Mouse (Mus musculus): ENCODE results near the gene Cplx2. TPM values are rescaled to one million over a fixed set of nuclear protein-coding genes. Genes with fewer than 3 reads are reported as not detected.
A peak's percentile ranks its signal among the peaks of the same experiment; 100 is the strongest.

Cplx2 gene
- polyA plus RNA-seq (2012; rRNA removed): 10.8 and 10.9 TPM in 2 replicates
- 5.5 and 7.1 TPM in 2 replicates for polyA plus RNA-seq (2014; fragmentation: Nextera tagmentation; extraction: Ambion mirVana)

DNA sequence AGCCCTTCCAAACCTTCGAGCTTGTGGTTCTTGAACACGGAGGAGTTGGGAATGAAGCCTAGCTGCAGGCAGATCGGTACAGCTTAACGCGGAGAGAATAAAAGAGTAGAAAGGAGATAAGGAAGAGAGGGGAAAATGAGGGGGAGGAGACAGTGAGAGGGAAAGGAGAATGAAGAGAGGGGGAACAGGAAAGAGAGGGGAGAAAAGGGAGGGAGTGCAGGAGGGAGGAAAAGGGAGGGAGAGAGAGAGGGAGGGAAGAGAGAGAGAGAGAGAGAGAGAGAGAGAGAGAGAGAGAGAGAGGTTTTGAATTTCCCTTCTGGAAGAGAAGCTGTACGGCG, at the start of gene Cplx2:
TSS of gene Cplx2 (plus strand) at position 301 of the 338 bp plus-strand sequence.
- H3K4me1 ChIP-seq (ENCODE audit: control insufficient read depth, insufficient read depth, low read length): peaks cover 15% of the 10 kb centered on the region
- H3K27me3 ChIP-seq (ENCODE audit: control insufficient read depth, insufficient read depth, low read length): peaks cover 12% of the 10 kb centered on the region
- TF ChIP-seq POLR2A (IDR thresholded peaks at IDR 0.05; ENCODE audit: borderline replicate concordance, extremely low read depth, insufficient read depth, insufficient read length): no peak
- 3% methylated on average over 7 of the region's 7 CpGs for WGBS
- peak within 1 kb of the TSS; percentile 56 for H3K4me2 ChIP-seq (replicated peaks; ENCODE audit: low read depth, low read length, severe bottlenecking)
- peak within 1 kb of the TSS; percentile 26 for H3K4me3 ChIP-seq (replicated peaks; ENCODE audit: low read length)
- ATAC-seq (ENCODE audit: low FRiP score, low read depth) (no peak), DNase-seq (ENCODE audit: low spot score) (no peak)
- no peak within 1 kb of the TSS for H3K9ac ChIP-seq (ENCODE audit: low read depth, low read length, severe bottlenecking)
- H3K27ac ChIP-seq (replicated peaks; ENCODE audit: low read depth, low read length): no peak within 1 kb of the TSS
- H3K9me3 ChIP-seq (ENCODE audit: control insufficient read depth, low read length): no peaks in the 10 kb centered on the region
- H3K36me3 ChIP-seq (ENCODE audit: control insufficient read depth, insufficient read depth, low read length): no peaks in the 10 kb centered on the region

GRCm38 (mm10) chr13:54322396-54323306, 48.5 kb upstream of the Cplx2 start:
- no peak for TF ChIP-seq POLR2A (IDR thresholded peaks at IDR 0.05; ENCODE audit: borderline replicate concordance, extremely low read depth, insufficient read depth, insufficient read length)
- no peaks in the 10 kb centered on the region for H3K9me3 ChIP-seq (ENCODE audit: control insufficient read depth, low read length)

GRCm38 (mm10) chr13:54323307-54324165, 47.6 kb upstream of the Cplx2 start:
- peaks cover 4% of the 10 kb centered on the region; the same call in 1 of the 2 replicates for H3K4me1 ChIP-seq (ENCODE audit: control insufficient read depth, insufficient read depth, low read length)
- H3K4me3 ChIP-seq (replicated peaks; ENCODE audit: low read length): no peak overlapping the region
- no peak for DNase-seq (ENCODE audit: low spot score)
- WGBS: 67% methylated on average over 13 of the region's 13 CpGs
- no peaks in the 10 kb centered on the region for H3K9me3 ChIP-seq (ENCODE audit: control insufficient read depth, low read length)
- H3K27me3 ChIP-seq (ENCODE audit: control insufficient read depth, insufficient read depth, low read length): no peaks in the 10 kb centered on the region
- H3K36me3 ChIP-seq (ENCODE audit: control insufficient read depth, insufficient read depth, low read length): no peaks in the 10 kb centered on the region
- no peak overlapping the region for H3K4me2 ChIP-seq (replicated peaks; ENCODE audit: low read depth, low read length, severe bottlenecking)
- no peak for ATAC-seq (ENCODE audit: low FRiP score, low read depth)
- no peak for TF ChIP-seq POLR2A (IDR thresholded peaks at IDR 0.05; ENCODE audit: borderline replicate concordance, extremely low read depth, insufficient read depth, insufficient read length)
- no peak overlapping the region for H3K27ac ChIP-seq (replicated peaks; ENCODE audit: low read depth, low read length)
- no peak overlapping the region for H3K9ac ChIP-seq (ENCODE audit: low read depth, low read length, severe bottlenecking)

More at GRCm38 (mm10) chr13:54322396-54323306, 48.5 kb upstream of the Cplx2 start:
- DNase-seq (ENCODE audit: low spot score): peak; percentile 64
- Histone ChIP-seq H3K4me2 (replicated peaks; ENCODE audit: low read depth, low read length, severe bottlenecking) (no peak overlapping the region), H3K4me3 (replicated peaks; ENCODE audit: low read length) (no peak overlapping the region), H3K9ac (ENCODE audit: low read depth, low read length, severe bottlenecking) (no peak overlapping the region), H3K27me3 (ENCODE audit: control insufficient read depth, insufficient read depth, low read length) (no peaks in the 10 kb centered on the region), H3K27ac (replicated peaks; ENCODE audit: low read depth, low read length) (no peak overlapping the region), H3K36me3 (ENCODE audit: control insufficient read depth, insufficient read depth, low read length) (no peaks in the 10 kb centered on the region), H3K4me1 (ENCODE audit: control insufficient read depth, insufficient read depth, low read length) (no peaks in the 10 kb centered on the region)
- ATAC-seq (ENCODE audit: low FRiP score, low read depth): no peak
- WGBS: 42% methylated on average over 19 of the region's 19 CpGs

- 67% methylated on average over 2 of the region's 2 CpGs for WGBS
- no peak overlapping the region for H3K9ac ChIP-seq (ENCODE audit: low read depth, low read length, severe bottlenecking)
- no peaks in the 10 kb centered on the region for H3K27me3 ChIP-seq (ENCODE audit: control insufficient read depth, insufficient read depth, low read length)
- no peaks in the 10 kb centered on the region for H3K36me3 ChIP-seq (ENCODE audit: control insufficient read depth, insufficient read depth, low read length)
- no peak overlapping the region for H3K4me2 ChIP-seq (replicated peaks; ENCODE audit: low read depth, low read length, severe bottlenecking)
- DNase-seq (ENCODE audit: low spot score) (no peak), ATAC-seq (ENCODE audit: low FRiP score, low read depth) (no peak)
- H3K9me3 ChIP-seq (ENCODE audit: control insufficient read depth, low read length): no peaks in the 10 kb centered on the region
- H3K4me1 ChIP-seq (ENCODE audit: control insufficient read depth, insufficient read depth, low read length): peaks cover 8% of the 10 kb centered on the region; the same call in 1 of the 2 replicates
- no peak overlapping the region for H3K4me3 ChIP-seq (replicated peaks; ENCODE audit: low read length)
- TF ChIP-seq POLR2A (IDR thresholded peaks at IDR 0.05; ENCODE audit: borderline replicate concordance, extremely low read depth, insufficient read depth, insufficient read length): no peak
- H3K27ac ChIP-seq (replicated peaks; ENCODE audit: low read depth, low read length): no peak overlapping the region
Measured at GRCm38 (mm10) chr13:54324178-54324577, 47.0 kb upstream of the Cplx2 start.

GRCm38 (mm10) chr13:54325814-54326213, 45.3 kb upstream of the Cplx2 start:
- H3K27ac ChIP-seq (replicated peaks; ENCODE audit: low read depth, low read length): no peak overlapping the region

More at GRCm38 (mm10) chr13:54325814-54326213, 45.3 kb upstream of the Cplx2 start:
- Histone ChIP-seq H3K4me1 (ENCODE audit: control insufficient read depth, insufficient read depth, low read length) (peaks cover 11% of the 10 kb centered on the region; the same call in 1 of the 2 replicates), H3K27me3 (ENCODE audit: control insufficient read depth, insufficient read depth, low read length) (no peaks in the 10 kb centered on the region), H3K4me2 (replicated peaks; ENCODE audit: low read depth, low read length, severe bottlenecking) (no peak overlapping the region), H3K36me3 (ENCODE audit: control insufficient read depth, insufficient read depth, low read length) (no peaks in the 10 kb centered on the region), H3K9me3 (ENCODE audit: control insufficient read depth, low read length) (no peaks in the 10 kb centered on the region), H3K4me3 (replicated peaks; ENCODE audit: low read length) (no peak overlapping the region), H3K9ac (ENCODE audit: low read depth, low read length, severe bottlenecking) (no peak overlapping the region)
- TF ChIP-seq POLR2A (IDR thresholded peaks at IDR 0.05; ENCODE audit: borderline replicate concordance, extremely low read depth, insufficient read depth, insufficient read length): no peak
- WGBS: 71% methylated on average over 7 of the region's 7 CpGs
- ATAC-seq (ENCODE audit: low FRiP score, low read depth) (no peak), DNase-seq (ENCODE audit: low spot score) (no peak)

Measured in limb, embryonic 14.5 days (tissue).